Mouse (Mus musculus): ENCODE data around the gene Zc3h12c. TPM values are rescaled to one million over a fixed set of nuclear protein-coding genes. Genes with fewer than 3 reads are reported as not detected.
A peak's percentile ranks its signal among the peaks of the same experiment; 100 is the strongest.

The Zc3h12c gene
- polyA plus RNA-seq, 1 experiment from 2014 or later, result 3.8 TPM

- Histone ChIP-seq H3K4me1 (0 out of 2 replicates have a peak, but pooled peaks cover 2% of the 10 kb centered on the region), H3K9me3 (no peaks in the 10 kb centered on the region), H3K36me3 (replicated peaks) (peaks cover 14% of the 10 kb centered on the region), H3K4me3 (no peak overlapping the region), H3K27ac (replicated peaks) (no peak overlapping the region), H3K27me3 (replicated peaks; ENCODE audit: low read depth, poor library complexity, severe bottlenecking) (no peaks in the 10 kb centered on the region)
- no peak for DNase-seq (ENCODE audit: low spot score)
- WGBS, result 82% methylated on average over 1 of the region's 1 CpGs
Observed at GRCm38 (mm10) chr9:52160512-52160911, 7.9 kb downstream of the Zc3h12c start.

- Histone ChIP-seq H3K4me1 (peaks cover 17% of the 10 kb centered on the region), H3K27ac (replicated peaks) (no peak overlapping the region), H3K27me3 (replicated peaks; ENCODE audit: low read depth, poor library complexity, severe bottlenecking) (no peaks in the 10 kb centered on the region), H3K9me3 (no peaks in the 10 kb centered on the region), H3K4me3 (no peak overlapping the region), H3K36me3 (replicated peaks) (peaks cover 14% of the 10 kb centered on the region)
- DNase-seq (ENCODE audit: low spot score), result no peak
- WGBS, result 92% methylated on average over 1 of the region's 1 CpGs
Observed at GRCm38 (mm10) chr9:52158561-52158960, 9.8 kb downstream of the Zc3h12c start.

- Histone ChIP-seq H3K36me3 (replicated peaks) (no peaks in the 10 kb centered on the region), H3K4me3 (no peak overlapping the region), H3K27me3 (replicated peaks; ENCODE audit: low read depth, poor library complexity, severe bottlenecking) (no peaks in the 10 kb centered on the region), H3K9me3 (no peaks in the 10 kb centered on the region), H3K4me1 (peaks cover 30% of the 10 kb centered on the region), H3K27ac (replicated peaks) (no peak overlapping the region)
- WGBS, result 87% methylated on average over 4 of the region's 4 CpGs
- DNase-seq (ENCODE audit: low spot score), result no peak
Observed at GRCm38 (mm10) chr9:52155417-52155816, 13.0 kb downstream of the Zc3h12c start.

DNA sequence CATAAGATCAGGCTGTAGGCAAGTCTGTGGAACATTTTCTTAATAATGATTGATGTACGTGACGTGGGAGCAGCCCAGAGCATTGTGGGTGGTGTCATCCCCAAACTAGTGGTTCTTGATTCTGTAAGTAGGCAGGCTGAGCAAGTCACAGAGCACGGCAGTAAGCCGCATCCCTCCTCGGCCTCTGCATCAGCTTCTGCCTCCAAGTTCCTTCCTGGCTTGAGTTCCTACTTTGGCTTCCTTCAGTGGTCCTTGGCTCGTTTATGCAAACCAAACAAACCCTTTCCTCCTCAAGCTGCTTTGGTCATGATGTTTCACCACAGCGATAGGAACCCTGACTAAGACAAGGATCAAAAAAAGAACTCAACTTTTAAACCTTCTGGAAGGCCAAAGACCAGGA lies 14.1 kb downstream of the Zc3h12c start:
- Histone ChIP-seq H3K9me3 (no peaks in the 10 kb centered on the region), H3K27ac (replicated peaks) (no peak overlapping the region), H3K4me3 (no peak overlapping the region), H3K4me1 (peaks cover 33% of the 10 kb centered on the region), H3K27me3 (replicated peaks; ENCODE audit: low read depth, poor library complexity, severe bottlenecking) (no peaks in the 10 kb centered on the region), H3K36me3 (replicated peaks) (no peaks in the 10 kb centered on the region)
- 77% methylated on average over 7 of the region's 7 CpGs for WGBS
- no peak for DNase-seq (ENCODE audit: low spot score)

DNA sequence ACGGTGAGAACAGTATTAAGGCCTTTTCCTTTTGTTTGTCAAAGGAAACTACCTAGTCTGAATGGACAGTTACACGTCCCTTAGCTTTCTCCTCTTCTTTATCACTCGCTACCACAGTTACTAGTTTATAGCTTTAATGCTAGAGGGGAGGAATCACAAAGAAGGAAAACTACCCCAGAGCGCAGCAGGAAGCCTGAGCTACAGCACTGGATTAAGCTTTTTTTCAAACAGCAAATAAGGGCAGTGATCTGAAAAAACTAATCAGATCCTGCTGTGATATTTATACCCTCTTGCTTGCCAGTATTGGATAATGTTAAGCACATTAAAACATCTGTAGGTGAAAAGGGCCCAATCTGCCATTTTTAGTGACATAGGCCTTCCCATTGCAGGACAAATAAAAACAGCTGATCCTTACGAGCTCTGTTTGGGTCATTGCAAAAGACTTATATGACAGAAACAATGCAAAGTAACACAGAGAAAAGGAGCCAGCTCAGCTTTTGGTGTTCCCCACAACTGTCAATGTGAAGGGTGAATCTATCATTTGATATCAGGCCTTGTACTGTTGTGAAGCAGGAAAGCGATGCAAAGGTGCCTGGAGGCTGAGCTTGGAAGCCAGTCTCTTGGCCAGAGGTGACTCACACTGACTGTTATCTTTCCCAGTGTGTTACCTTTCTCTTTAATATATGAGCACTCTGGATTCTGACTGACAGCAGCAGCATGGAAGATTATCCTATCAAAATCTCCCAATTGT lies 16.1 kb downstream of the Zc3h12c start:
- H3K27me3 ChIP-seq (replicated peaks; ENCODE audit: low read depth, poor library complexity, severe bottlenecking), result no peaks in the 10 kb centered on the region
- H3K36me3 ChIP-seq (replicated peaks), result no peaks in the 10 kb centered on the region
- H3K9me3 ChIP-seq, result no peaks in the 10 kb centered on the region
- H3K4me1 ChIP-seq, result peaks cover 38% of the 10 kb centered on the region
- H3K4me3 ChIP-seq, result no peak overlapping the region
- no peak for DNase-seq (ENCODE audit: low spot score)
- H3K27ac ChIP-seq (replicated peaks), result no peak overlapping the region
- 63% methylated on average over 6 of the region's 6 CpGs for WGBS

GRCm38 (mm10) chr9:52149768-52150167 lies 18.6 kb downstream of the Zc3h12c start:
- no peak for DNase-seq (ENCODE audit: low spot score)
- WGBS, result 85% methylated on average over 6 of the region's 6 CpGs
- peaks cover 29% of the 10 kb centered on the region for H3K4me1 ChIP-seq
- no peaks in the 10 kb centered on the region for H3K27me3 ChIP-seq (replicated peaks; ENCODE audit: low read depth, poor library complexity, severe bottlenecking)
- peak overlapping the region; percentile 76; the same call in 1 of the 2 replicates for H3K27ac ChIP-seq (replicated peaks)
- no peaks in the 10 kb centered on the region for H3K36me3 ChIP-seq (replicated peaks)
- no peak overlapping the region for H3K4me3 ChIP-seq
- no peaks in the 10 kb centered on the region for H3K9me3 ChIP-seq

- Histone ChIP-seq H3K27me3 (replicated peaks; ENCODE audit: low read depth, poor library complexity, severe bottlenecking) (no peaks in the 10 kb centered on the region), H3K4me1 (peaks cover 28% of the 10 kb centered on the region), H3K9me3 (no peaks in the 10 kb centered on the region), H3K27ac (replicated peaks) (peak overlapping the region; percentile 76), H3K36me3 (replicated peaks) (no peaks in the 10 kb centered on the region), H3K4me3 (peak overlapping the region; percentile 46)
- peak; percentile 51 for DNase-seq (ENCODE audit: low spot score)
- 25% methylated on average over 4 of the region's 4 CpGs for WGBS
Observed at GRCm38 (mm10) chr9:52149286-52149685, 19.1 kb downstream of the Zc3h12c start.

DNA sequence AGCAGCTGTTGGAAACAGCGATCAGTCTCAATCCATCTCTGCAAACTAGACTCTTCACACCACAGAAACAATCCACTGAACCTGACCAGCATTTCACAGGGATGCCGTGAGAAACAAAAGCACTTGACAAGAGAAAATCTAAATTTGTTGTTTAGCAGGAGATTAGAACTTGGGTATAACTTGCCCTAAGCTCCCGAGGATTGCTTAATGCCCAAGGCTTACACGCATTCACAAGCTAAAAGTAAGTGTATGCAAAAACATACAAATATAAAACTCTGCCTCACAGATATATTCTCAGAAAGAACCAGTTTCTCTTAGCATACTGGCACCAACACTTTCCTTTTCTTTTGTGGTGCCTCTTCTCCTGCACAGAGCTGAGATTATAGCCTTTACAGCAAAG lies 19.5 kb downstream of the Zc3h12c start:
- peak overlapping the region; percentile 46 for H3K4me3 ChIP-seq
- 80% methylated on average over 4 of the region's 4 CpGs for WGBS
- peak overlapping the region; percentile 76 for H3K27ac ChIP-seq (replicated peaks)

GRCm38 (mm10) chr9:52148311-52148710 lies 20.1 kb downstream of the Zc3h12c start:
- Histone ChIP-seq H3K9me3 (no peaks in the 10 kb centered on the region), H3K36me3 (replicated peaks) (peaks cover 9% of the 10 kb centered on the region), H3K27me3 (replicated peaks; ENCODE audit: low read depth, poor library complexity, severe bottlenecking) (no peaks in the 10 kb centered on the region), H3K4me1 (peaks cover 22% of the 10 kb centered on the region), H3K27ac (replicated peaks) (peak overlapping the region; percentile 76), H3K4me3 (peak overlapping the region; percentile 46)
- no peak for DNase-seq (ENCODE audit: low spot score)
- WGBS, result 61% methylated on average over 3 of the region's 3 CpGs

More for the DNA sequence above, 19.5 kb downstream of the Zc3h12c start:
- peaks cover 24% of the 10 kb centered on the region for H3K4me1 ChIP-seq
- no peaks in the 10 kb centered on the region for H3K9me3 ChIP-seq
- peaks cover 4% of the 10 kb centered on the region for H3K36me3 ChIP-seq (replicated peaks)
- no peak for DNase-seq (ENCODE audit: low spot score)
- no peaks in the 10 kb centered on the region for H3K27me3 ChIP-seq (replicated peaks; ENCODE audit: low read depth, poor library complexity, severe bottlenecking)

- Histone ChIP-seq H3K27ac (replicated peaks) (peak overlapping the region; percentile 4; the same call in 1 of the 2 replicates), H3K9me3 (no peaks in the 10 kb centered on the region), H3K27me3 (replicated peaks; ENCODE audit: low read depth, poor library complexity, severe bottlenecking) (no peaks in the 10 kb centered on the region), H3K4me1 (peaks cover 11% of the 10 kb centered on the region), H3K4me3 (peak overlapping the region; percentile 46), H3K36me3 (replicated peaks) (peaks cover 12% of the 10 kb centered on the region)
- peak; percentile 18 for DNase-seq (ENCODE audit: low spot score)
- 65% methylated on average over 4 of the region's 4 CpGs for WGBS
Observed at GRCm38 (mm10) chr9:52146241-52146640, 22.1 kb downstream of the Zc3h12c start.

DNA sequence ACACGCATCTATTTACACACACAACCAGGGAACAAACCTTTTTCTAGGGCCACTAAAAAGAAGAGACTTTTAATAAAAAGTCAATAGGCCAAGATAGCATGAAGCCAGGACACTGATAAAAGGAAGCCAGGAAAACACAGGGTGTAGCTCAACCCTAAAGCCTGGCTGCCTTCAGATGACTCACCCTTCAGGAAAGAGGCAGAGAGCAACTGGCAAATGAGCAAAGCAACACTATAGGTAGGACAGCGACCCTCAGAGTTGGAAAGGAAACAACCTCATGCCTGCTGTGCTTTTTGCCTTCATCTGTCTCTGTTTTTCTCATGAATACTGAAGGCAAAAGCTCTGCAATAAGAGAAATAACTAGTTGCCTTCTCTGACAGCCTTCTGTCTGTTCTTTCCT lies 35.6 kb downstream of the Zc3h12c start:
- peaks cover 23% of the 10 kb centered on the region for H3K36me3 ChIP-seq (replicated peaks)
- H3K27me3 ChIP-seq (replicated peaks; ENCODE audit: low read depth, poor library complexity, severe bottlenecking), result no peaks in the 10 kb centered on the region
- H3K4me3 ChIP-seq, result no peak overlapping the region
- H3K9me3 ChIP-seq, result no peaks in the 10 kb centered on the region
- 84% methylated on average over 2 of the region's 2 CpGs for WGBS
- no peak for DNase-seq (ENCODE audit: low spot score)
- no peak overlapping the region for H3K27ac ChIP-seq (replicated peaks)
- no peaks in the 10 kb centered on the region for H3K4me1 ChIP-seq

- Histone ChIP-seq H3K9me3 (no peaks in the 10 kb centered on the region), H3K27ac (replicated peaks) (no peak overlapping the region), H3K36me3 (replicated peaks) (peaks cover 27% of the 10 kb centered on the region), H3K4me3 (no peak overlapping the region), H3K27me3 (replicated peaks; ENCODE audit: low read depth, poor library complexity, severe bottlenecking) (no peaks in the 10 kb centered on the region), H3K4me1 (no peaks in the 10 kb centered on the region)
- 76% methylated on average over 4 of the region's 4 CpGs for WGBS
- no peak for DNase-seq (ENCODE audit: low spot score)
Observed at GRCm38 (mm10) chr9:52130348-52130747, 38.0 kb downstream of the Zc3h12c start.

GRCm38 (mm10) chr9:52125225-52125624 lies 43.1 kb downstream of the Zc3h12c start:
- Histone ChIP-seq H3K27me3 (replicated peaks; ENCODE audit: low read depth, poor library complexity, severe bottlenecking) (no peaks in the 10 kb centered on the region), H3K27ac (replicated peaks) (no peak overlapping the region), H3K9me3 (no peaks in the 10 kb centered on the region), H3K4me1 (no peaks in the 10 kb centered on the region), H3K36me3 (replicated peaks) (peaks cover 35% of the 10 kb centered on the region), H3K4me3 (no peak overlapping the region)
- 91% methylated on average over 6 of the region's 6 CpGs for WGBS
- DNase-seq (ENCODE audit: low spot score), result no peak

Measured in embryonic facial prominence, embryonic 10.5 days (tissue).